Mouse (Mus musculus) Patski (cell line): ENCODE measurements around the gene Nuak2. TPM values are rescaled to one million over a fixed set of nuclear protein-coding genes. Genes with fewer than 3 reads are reported as not detected.
"Not testable (repeated sequence)": the region's sequence is repeated elsewhere in the genome, so short reads cannot be mapped to it uniquely, and the experiment has no call there.

ENCODE experiments used
- ATAC-seq: fragments of 100-300 bp; one replicate; pipeline ENCODE4 v1.8.0; 2021
- CTCF ChIA-PET: fragments of 350-600 bp; sonication (Branson Sonifier 250); formaldehyde crosslinking; loops from one replicate; lab custom pipeline; 2022; ENCODE audit warnings: inconsistent platforms; lab: Charles Lee
- POLR2A ChIA-PET: fragments of 350-600 bp; sonication (Branson Sonifier 250); formaldehyde crosslinking; loops from one replicate; lab custom pipeline; 2022; ENCODE audit warnings: antibody characterized with exemption, inconsistent platforms; lab: Charles Lee
- DNase-seq: peaks from one replicate; pipeline ENCODE4 v3.0.0-alpha.2; 2011; ENCODE audit warnings: low read depth, low spot score
- H3K27me3 ChIP-seq: fragments of 371-371 bp; one replicate; pipeline ENCODE4 v1.5.1; 2021
- CTCF ChIP-seq: fragments of 100-300 bp; IDR thresholded peaks from one replicate; pipeline ENCODE4 v1.5.1; 2021
- in situ Hi-C: fragments of 300-500 bp; cut with MboI; formaldehyde crosslinking; loops from 3 replicates; pipeline ENCODE4 v1.11.1; 2018; ENCODE audit warnings: low pct_unique_long_range_greater_than_20kb, mixed read lengths
- polyA plus RNA-seq: library from polyadenylated mRNA; unstranded; gene quantifications from one replicate; pipeline ENCODE4 v1.2.3, GENCODE M21; 2021

Nuak2 gene
- polyA plus RNA-seq, 1 experiment from 2014 or later = 110 TPM

DNA sequence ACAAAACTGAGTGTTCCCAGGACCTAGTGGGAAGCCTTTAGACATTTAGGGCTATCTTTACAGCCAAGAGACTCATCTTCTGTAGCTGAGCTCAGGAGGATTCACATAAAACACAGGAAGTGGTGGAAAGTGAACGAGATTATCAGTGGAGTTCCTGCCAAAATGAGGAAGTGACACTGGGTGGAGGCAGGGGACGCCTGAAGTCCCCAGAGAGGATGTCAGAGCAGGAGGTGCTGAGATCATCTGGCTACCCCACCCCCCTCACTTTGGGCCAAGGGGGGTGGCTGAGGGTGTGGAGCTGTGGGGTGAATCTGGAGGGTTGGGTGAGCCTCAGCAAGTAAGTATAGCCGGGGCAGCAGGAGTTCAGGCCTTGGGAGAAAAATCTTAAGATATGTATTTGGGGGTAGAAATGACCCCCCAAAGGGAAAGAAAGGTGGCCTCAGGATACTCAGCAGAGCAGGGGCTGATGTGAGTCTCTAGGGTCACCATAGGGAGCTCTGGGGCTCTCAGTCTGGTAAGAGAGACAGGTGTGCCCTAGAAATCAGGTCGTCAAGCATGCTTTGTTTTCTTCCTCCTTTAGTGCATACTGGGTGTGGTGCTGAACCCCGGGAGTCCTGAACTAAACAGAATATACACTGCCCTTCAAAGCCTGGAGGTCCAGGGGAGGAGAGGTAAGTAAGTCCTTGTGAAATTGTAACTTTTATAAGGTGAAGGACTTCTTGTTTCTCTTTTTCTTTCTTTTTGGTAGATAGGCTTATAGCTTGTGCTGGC is 26.0 kb downstream of the Nuak2 start:
- TF ChIP-seq CTCF = no peak
- DNase-seq (no peak), ATAC-seq (no peak)
- POLR2A ChIA-PET = interaction anchor here (0.8 kb wide), 1 partner anchor 30 kb away, joined by 3 read pairs; no protein-coding TSS in a partner anchor
- in situ Hi-C loops = loop anchor here (25.0 kb wide), 1 partner anchor 1205 kb away; the partner anchor contains the start of gene Dyrk3
- CTCF ChIA-PET = interaction anchor here (0.9 to 1.4 kb wide), 2 partner anchors 23 to 29 kb away, joined by 3 read pairs; no protein-coding TSS in a partner anchor
- H3K27me3 ChIP-seq = no peaks in the 10 kb centered on the region

DNA sequence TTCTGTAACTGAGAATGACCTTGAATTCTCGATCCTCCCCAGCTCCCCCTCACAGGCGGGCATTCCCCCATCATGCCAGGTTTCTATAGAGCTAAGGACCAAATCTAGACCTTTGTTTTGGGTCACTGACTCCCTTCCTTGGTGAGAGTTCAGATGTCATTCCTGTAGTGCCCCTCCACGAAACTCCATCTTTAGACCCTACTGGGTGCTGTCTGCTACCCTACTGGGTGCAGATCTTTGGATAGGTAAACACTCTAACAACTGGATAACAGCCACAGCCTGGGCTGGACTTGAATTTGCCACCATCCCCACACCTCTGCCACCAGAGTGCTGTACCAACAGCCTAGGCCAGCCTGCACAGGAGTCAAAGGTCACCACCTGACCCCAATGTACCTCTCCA is 26.6 kb downstream of the Nuak2 start:
- in situ Hi-C loops = loop anchor here (25.0 kb wide), 1 partner anchor 1205 kb away; the partner anchor contains the start of gene Dyrk3
- DNase-seq (no peak), ATAC-seq (no peak)
- ChIA-PET CTCF (interaction anchor here (1.4 kb wide), 1 partner anchor 23 kb away, joined by 3 read pairs; no protein-coding TSS in a partner anchor), POLR2A (interaction anchor here (0.8 kb wide), 2 partner anchors 13 to 31 kb away, joined by 3 read pairs; no protein-coding TSS in a partner anchor)
- no peaks in the 10 kb centered on the region for H3K27me3 ChIP-seq
- no peak for TF ChIP-seq CTCF

DNA sequence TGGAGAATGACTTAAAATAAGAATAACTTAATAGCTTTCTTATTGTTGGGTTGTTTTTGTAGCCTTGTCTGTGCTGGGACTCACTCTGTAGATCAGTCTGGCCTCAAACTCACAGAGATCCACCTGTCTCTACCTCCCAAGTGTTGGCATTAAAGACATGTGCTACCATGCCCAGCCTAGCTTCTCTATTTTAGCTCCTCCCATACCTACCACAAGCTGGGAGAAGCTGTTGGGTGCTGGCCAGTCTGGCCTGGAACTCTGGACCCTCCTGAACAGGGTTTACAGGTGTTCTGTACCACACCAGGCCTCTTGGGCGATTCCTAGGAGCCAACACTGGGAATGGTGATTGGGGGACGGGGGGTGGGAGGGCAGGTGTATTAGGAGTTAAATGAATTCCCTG is 27.3 kb downstream of the Nuak2 start:
- POLR2A ChIA-PET = interaction anchor here (0.8 kb wide), 1 partner anchor 12 kb away, joined by 3 read pairs; no protein-coding TSS in a partner anchor
- DNase-seq (no peak), ATAC-seq (no peak)
- H3K27me3 ChIP-seq = no peaks in the 10 kb centered on the region
- CTCF ChIA-PET = no interaction called here
- in situ Hi-C loops = loop anchor here (25.0 kb wide), 1 partner anchor 1206 kb away; the partner anchor contains the start of gene Dyrk3
- no peak for TF ChIP-seq CTCF

DNA sequence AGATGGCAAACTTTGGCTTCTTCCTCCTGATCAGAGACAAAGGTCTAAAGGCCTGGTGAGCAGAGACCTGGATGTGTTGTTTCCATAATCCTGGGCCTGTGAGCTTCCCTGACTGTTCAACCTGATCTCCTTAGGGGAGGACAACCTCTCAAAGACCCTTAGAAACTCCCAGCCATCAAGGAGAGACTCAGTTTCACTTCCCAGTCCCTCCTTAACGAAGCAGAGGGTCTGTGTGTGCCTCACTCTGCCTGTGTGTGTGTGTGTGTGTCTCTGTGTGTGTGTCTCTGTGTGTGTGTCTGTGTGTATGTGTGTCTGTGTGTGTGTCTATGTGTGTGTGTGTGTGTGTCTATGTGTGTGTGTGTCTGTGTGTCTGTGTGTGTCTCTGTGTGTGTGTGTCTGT is 27.7 kb downstream of the Nuak2 start:
- no peaks in the 10 kb centered on the region for H3K27me3 ChIP-seq
- DNase-seq = no peak
- in situ Hi-C loops = loop anchor here (25.0 kb wide), 1 partner anchor 1206 kb away; the partner anchor contains the start of gene Dyrk3
- no peak for ATAC-seq
- POLR2A ChIA-PET = no interaction called here
- CTCF ChIA-PET = no interaction called here
- no peak for TF ChIP-seq CTCF

DNA sequence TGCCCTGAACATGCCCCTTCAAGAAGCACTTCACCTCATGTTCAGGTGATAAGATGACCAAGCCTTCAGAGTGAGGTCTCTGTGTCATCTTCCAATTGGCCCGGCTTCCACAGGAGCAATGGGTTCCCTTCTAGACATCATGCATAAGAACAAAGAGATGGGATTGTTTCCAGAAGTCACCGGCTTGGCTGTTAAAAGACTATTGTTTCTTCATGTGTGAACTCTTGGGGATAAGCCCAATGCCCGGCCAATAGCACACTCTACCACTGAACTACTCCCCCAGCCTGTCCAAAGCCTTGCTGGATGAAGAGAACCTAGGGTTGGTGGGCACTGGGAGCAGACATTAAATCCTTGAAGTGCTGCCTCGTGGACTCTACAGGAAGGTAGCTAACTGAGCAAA is 29.6 kb downstream of the Nuak2 start:
- no peak for DNase-seq
- ChIA-PET POLR2A (interaction anchor here (0.9 to 2.1 kb wide), 5 partner anchors 9 to 31 kb away, joined by 3 to 8 read pairs (median 4); no protein-coding TSS in a partner anchor), CTCF (no interaction called here)
- TF ChIP-seq CTCF = no peak
- in situ Hi-C loops = loop anchor here (25.0 kb wide), 1 partner anchor 1208 kb away; the partner anchor contains the start of gene Dyrk3
- ATAC-seq = no peak
- no peaks in the 10 kb centered on the region for H3K27me3 ChIP-seq

DNA sequence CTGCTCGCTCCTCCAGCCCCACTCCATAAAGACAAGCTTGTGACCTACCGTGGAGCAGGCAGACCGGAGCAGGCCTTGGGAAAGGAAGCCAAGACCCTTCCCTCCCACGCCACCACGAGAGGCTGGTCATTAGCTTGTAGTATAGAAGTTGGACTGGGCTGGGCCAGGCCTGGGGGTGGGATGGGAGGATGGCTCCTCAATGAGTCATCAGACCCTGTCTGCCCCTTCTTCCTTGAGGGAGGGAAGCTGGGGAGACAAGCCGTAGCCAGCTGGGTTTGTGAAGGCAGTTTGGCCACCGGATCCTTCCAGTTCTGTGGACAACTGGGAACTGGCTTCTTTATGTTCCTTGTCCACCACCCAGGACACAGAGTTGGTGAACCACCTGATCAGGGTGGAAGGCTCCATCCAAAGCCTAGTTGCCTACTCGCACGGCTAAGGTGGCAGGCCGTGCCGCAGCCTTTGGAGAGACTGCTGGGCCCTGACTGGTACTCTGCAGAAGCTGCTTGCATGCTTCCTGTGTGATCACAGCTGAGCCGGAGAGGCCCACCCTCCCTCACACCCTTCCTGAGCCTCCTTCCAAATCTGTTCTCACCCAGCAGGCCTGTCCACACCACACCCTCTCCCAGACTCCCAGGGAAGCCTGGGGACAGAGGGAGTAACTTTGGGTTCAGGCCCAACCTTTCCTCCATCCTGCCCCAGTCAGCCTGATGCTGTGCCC is 30.4 kb downstream of the Nuak2 start:
- POLR2A ChIA-PET = interaction anchor here (1.1 to 2.1 kb wide), 2 partner anchors 10 to 32 kb away, joined by 4 to 8 read pairs; no protein-coding TSS in a partner anchor
- in situ Hi-C loops = loop anchor here (25.0 kb wide), 1 partner anchor 1209 kb away; the partner anchor contains the start of gene Dyrk3
- peak; percentile 55 for ATAC-seq
- TF ChIP-seq CTCF = no peak
- no peak for DNase-seq
- CTCF ChIA-PET = interaction anchor here (1.3 kb wide), 1 partner anchor 9 kb away, joined by 3 read pairs; no protein-coding TSS in a partner anchor
- no peaks in the 10 kb centered on the region for H3K27me3 ChIP-seq

DNA sequence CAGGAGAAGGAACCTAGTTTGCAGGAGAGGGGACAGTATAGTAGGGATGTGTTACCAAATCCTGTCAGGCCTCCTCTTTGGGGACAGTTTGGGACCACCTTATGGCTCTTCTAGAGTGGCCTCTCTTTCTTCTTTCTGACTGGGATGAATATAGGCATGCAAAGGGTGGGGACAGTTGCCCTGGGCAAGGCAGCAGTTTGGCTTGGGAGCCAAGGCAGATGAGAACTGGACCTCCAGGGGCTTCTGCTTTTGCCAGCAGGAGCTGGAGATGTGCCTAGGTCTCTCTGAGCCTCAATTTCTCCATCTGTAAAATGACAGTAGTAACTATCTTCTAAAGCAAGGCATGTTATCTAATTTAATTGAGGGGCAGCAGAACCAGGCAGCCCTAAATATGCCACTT is 31.0 kb downstream of the Nuak2 start:
- ChIA-PET POLR2A (interaction anchor here (2.1 kb wide), 1 partner anchor 11 kb away, joined by 8 read pairs; no protein-coding TSS in a partner anchor), CTCF (interaction anchor here (1.3 to 1.7 kb wide), 3 partner anchors 8 to 10 kb away, joined by 3 to 8 read pairs (median 5); no protein-coding TSS in a partner anchor)
- no peaks in the 10 kb centered on the region for H3K27me3 ChIP-seq
- in situ Hi-C loops = loop anchor here (25.0 kb wide), 1 partner anchor 1210 kb away; the partner anchor contains the start of gene Dyrk3
- DNase-seq (no peak), ATAC-seq (no peak)
- TF ChIP-seq CTCF = no peak

DNA sequence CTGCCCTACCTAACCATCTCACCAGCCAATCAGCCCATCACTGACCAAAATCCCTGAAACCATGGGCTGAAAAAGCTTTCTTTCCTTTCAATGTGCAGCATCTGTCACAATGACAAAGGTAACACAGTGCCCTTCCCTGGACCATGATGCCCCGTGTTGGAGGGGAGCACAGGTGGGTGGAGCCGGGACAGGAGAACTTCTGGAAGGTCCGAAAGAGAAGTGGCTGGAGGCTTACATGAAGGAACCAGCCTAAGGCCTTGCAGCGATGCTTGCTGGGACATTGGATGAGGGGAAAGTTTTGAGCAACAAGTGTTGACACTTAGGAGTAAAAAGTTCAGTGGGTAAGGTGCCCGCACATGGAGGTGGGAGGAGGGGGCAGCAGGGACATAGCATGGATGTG is 32.5 kb downstream of the Nuak2 start:
- ATAC-seq (no peak), DNase-seq (no peak)
- CTCF ChIA-PET = interaction anchor here (1.6 to 1.7 kb wide), 2 partner anchors 10 to 12 kb away, joined by 5 to 8 read pairs; no protein-coding TSS in a partner anchor
- TF ChIP-seq CTCF = no peak
- in situ Hi-C loops = loop anchor here (25.0 kb wide), 1 partner anchor 1211 kb away; the partner anchor contains the start of gene Dyrk3
- H3K27me3 ChIP-seq = no peaks in the 10 kb centered on the region
- POLR2A ChIA-PET = interaction anchor here (0.7 to 1.2 kb wide), 2 partner anchors 11 to 12 kb away, joined by 3 to 4 read pairs; no protein-coding TSS in a partner anchor

DNA sequence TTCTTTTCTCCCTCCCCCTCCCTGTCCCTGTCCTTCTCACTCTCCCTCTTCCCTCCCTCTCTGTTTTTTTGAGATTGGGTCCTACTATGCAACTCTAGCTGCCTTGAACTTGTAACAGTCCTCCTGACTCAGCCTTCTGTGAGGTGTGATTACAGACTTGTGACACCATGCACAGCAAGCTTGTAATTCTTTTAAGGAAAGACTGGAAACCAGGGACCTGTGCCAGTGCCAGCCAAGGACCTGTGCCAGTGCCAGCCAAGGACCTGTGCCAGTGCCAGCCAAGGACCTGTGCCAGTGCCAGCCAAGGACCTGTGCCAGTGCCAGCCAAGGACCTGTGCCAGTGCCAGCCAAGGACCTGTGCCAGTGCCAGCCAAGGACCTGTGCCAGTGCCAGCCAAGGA is 33.1 kb downstream of the Nuak2 start:
- DNase-seq, ATAC-seq, CTCF ChIA-PET, H3K27me3 ChIP-seq: not testable (repeated sequence)
- in situ Hi-C loops = loop anchor here (25.0 kb wide), 1 partner anchor 1212 kb away; the partner anchor contains the start of gene Dyrk3
- POLR2A ChIA-PET = interaction anchor here (1.2 kb wide), 1 partner anchor 13 kb away, joined by 4 read pairs; no protein-coding TSS in a partner anchor

DNA sequence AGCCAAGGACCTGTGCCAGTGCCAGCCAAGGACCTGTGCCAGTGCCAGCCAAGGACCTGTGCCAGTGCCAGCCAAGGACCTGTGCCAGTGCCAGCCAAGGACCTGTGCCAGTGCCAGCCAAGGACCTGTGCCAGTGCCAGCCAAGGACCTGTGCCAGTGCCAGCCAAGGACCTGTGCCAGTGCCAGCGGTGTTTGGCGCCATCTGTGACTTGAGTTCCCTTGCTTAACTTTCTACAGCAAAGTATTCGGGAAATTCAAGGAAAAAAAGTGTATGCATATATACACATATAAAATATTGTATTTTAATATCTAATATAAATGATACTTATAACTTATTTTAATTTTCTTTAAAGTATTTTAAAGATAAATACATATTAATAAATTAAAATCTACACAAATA is 33.7 kb downstream of the Nuak2 start:
- CTCF ChIA-PET, DNase-seq, H3K27me3 ChIP-seq, POLR2A ChIA-PET, ATAC-seq: not testable (repeated sequence)
- in situ Hi-C loops = loop anchor here (25.0 kb wide), 1 partner anchor 1212 kb away; the partner anchor contains the start of gene Dyrk3
